Mouse (Mus musculus): ENCODE data around the gene Cenpp. TPM values are rescaled to one million over a fixed set of nuclear protein-coding genes. Genes with fewer than 3 reads are reported as not detected.

Cenpp gene
- polyA plus RNA-seq, 1 experiment from 2014 or later, result 26.1 TPM

GRCm38 (mm10) chr13:49472676-49473005 lies 179.9 kb downstream of the Cenpp start:
- WGBS, result 87% methylated on average over 6 of the region's 6 CpGs
- H3K4me1 ChIP-seq (replicated peaks), result peaks cover 11% of the 10 kb centered on the region
- H3K27ac ChIP-seq, result no peak overlapping the region
- no peak for ATAC-seq (replicated peaks; ENCODE audit: insufficient number of reproducible peaks, insufficient read depth, low FRiP score, low read depth)
- no peaks in the 10 kb centered on the region for H3K9me3 ChIP-seq (replicated peaks)
- no peak overlapping the region for H3K9ac ChIP-seq
- H3K4me3 ChIP-seq, result no peak overlapping the region
- no peaks in the 10 kb centered on the region for H3K36me3 ChIP-seq
- no peaks in the 10 kb centered on the region for H3K27me3 ChIP-seq
- H3K4me2 ChIP-seq, result no peak overlapping the region

- ATAC-seq (replicated peaks; ENCODE audit: insufficient number of reproducible peaks, insufficient read depth, low FRiP score, low read depth), result no peak
- Histone ChIP-seq H3K9me3 (replicated peaks) (no peaks in the 10 kb centered on the region), H3K4me1 (replicated peaks) (peaks cover 11% of the 10 kb centered on the region), H3K4me3 (no peak overlapping the region), H3K9ac (no peak overlapping the region), H3K27ac (no peak overlapping the region), H3K4me2 (no peak overlapping the region), H3K36me3 (no peaks in the 10 kb centered on the region), H3K27me3 (no peaks in the 10 kb centered on the region)
- 58% methylated on average over 4 of the region's 4 CpGs for WGBS
Measured at GRCm38 (mm10) chr13:49471981-49472675, 180.5 kb downstream of the Cenpp start.

DNA sequence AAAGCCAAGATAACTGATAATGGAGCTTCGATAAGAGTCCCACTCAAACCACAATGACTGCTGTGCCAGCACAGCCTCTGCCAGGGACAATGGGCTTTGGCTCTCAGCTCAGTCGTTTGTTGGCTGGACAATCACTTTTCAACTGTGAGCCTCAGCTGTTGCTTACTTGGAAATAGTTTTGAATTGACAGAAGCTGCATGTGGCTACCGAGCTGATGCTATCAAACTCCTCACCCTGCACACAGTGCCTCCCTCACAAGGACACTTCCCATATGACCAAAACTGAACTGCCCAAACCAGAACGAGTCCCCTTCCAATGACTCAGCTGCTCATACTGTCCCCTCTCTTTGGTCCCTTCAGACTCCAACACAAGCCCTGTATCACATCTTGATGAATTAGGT lies 181.8 kb downstream of the Cenpp start:
- no peaks in the 10 kb centered on the region for H3K9me3 ChIP-seq (replicated peaks)
- ATAC-seq (replicated peaks; ENCODE audit: insufficient number of reproducible peaks, insufficient read depth, low FRiP score, low read depth), result no peak
- no peaks in the 10 kb centered on the region for H3K27me3 ChIP-seq
- H3K4me3 ChIP-seq, result no peak overlapping the region
- WGBS, result 52% methylated on average over 4 of the region's 4 CpGs
- no peaks in the 10 kb centered on the region for H3K36me3 ChIP-seq
- peaks cover 11% of the 10 kb centered on the region for H3K4me1 ChIP-seq (replicated peaks)
- no peak overlapping the region for H3K4me2 ChIP-seq
- H3K27ac ChIP-seq, result no peak overlapping the region
- no peak overlapping the region for H3K9ac ChIP-seq

DNA sequence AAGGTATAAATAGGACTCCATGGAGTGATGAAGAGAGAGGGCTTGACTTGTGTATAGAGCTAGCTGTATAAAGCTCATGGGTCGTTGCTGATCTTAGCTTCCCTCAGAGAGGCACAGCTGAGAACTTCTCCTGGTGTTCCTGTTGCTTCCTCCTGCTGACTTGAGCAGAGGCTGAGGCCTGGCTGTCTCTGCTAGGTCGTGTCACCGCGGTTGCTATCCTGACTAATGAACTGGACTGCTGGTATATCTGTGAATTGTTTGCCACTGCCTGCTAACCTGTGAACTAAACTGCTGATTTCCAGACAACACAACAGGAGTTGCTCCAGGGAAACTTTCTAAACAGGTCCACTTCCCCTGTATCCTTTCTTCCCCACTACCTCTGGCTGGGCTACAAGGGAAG lies 182.3 kb downstream of the Cenpp start:
- peaks cover 11% of the 10 kb centered on the region for H3K4me1 ChIP-seq (replicated peaks)
- no peak for ATAC-seq (replicated peaks; ENCODE audit: insufficient number of reproducible peaks, insufficient read depth, low FRiP score, low read depth)
- H3K9me3 ChIP-seq (replicated peaks), result no peaks in the 10 kb centered on the region
- no peak overlapping the region for H3K4me2 ChIP-seq
- H3K36me3 ChIP-seq, result no peaks in the 10 kb centered on the region
- no peak overlapping the region for H3K9ac ChIP-seq
- H3K4me3 ChIP-seq, result no peak overlapping the region
- no peaks in the 10 kb centered on the region for H3K27me3 ChIP-seq
- H3K27ac ChIP-seq, result no peak overlapping the region
- WGBS, result 70% methylated on average over 4 of the region's 4 CpGs

DNA sequence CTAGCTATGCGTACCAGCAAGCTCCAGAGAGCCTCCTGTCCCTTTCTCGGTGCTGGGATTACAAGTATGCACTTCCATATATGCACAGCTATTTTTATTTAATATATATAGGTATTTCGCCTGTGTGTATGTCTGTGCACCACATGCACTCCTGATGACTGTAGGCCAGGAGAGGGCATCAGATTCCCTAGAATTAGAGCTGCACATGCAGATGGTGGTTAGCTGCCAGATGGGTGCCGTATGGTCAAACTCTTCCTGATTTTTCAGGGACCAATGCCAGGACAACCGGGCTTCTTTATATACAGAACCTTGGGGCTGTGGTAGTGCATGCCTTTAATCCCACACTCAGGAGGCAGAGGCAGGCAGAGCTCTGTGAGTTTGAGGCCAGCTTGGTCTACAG lies 183.6 kb downstream of the Cenpp start:
- no peak for ATAC-seq (replicated peaks; ENCODE audit: insufficient number of reproducible peaks, insufficient read depth, low FRiP score, low read depth)

GRCm38 (mm10) chr13:49467585-49467984 lies 185.0 kb downstream of the Cenpp start:
- H3K36me3 ChIP-seq, result 0 out of 2 replicates have a peak, but pooled peaks cover 6% of the 10 kb centered on the region
- no peak for ATAC-seq (replicated peaks; ENCODE audit: insufficient number of reproducible peaks, insufficient read depth, low FRiP score, low read depth)
- H3K27ac ChIP-seq, result no peak overlapping the region
- H3K4me3 ChIP-seq, result no peak overlapping the region
- H3K27me3 ChIP-seq, result no peaks in the 10 kb centered on the region
- H3K9me3 ChIP-seq (replicated peaks), result no peaks in the 10 kb centered on the region
- 70% methylated on average over 2 of the region's 2 CpGs for WGBS
- H3K4me2 ChIP-seq, result no peak overlapping the region
- H3K9ac ChIP-seq, result no peak overlapping the region
- H3K4me1 ChIP-seq (replicated peaks), result peaks cover 11% of the 10 kb centered on the region

More for the DNA sequence above, 183.6 kb downstream of the Cenpp start:
- WGBS, result 87% methylated on average over 5 of the region's 5 CpGs
- Histone ChIP-seq H3K4me1 (replicated peaks) (peaks cover 11% of the 10 kb centered on the region), H3K27ac (no peak overlapping the region), H3K4me2 (no peak overlapping the region), H3K9ac (no peak overlapping the region), H3K36me3 (0 out of 2 replicates have a peak, but pooled peaks cover 6% of the 10 kb centered on the region), H3K27me3 (no peaks in the 10 kb centered on the region), H3K4me3 (no peak overlapping the region), H3K9me3 (replicated peaks) (no peaks in the 10 kb centered on the region)

DNA sequence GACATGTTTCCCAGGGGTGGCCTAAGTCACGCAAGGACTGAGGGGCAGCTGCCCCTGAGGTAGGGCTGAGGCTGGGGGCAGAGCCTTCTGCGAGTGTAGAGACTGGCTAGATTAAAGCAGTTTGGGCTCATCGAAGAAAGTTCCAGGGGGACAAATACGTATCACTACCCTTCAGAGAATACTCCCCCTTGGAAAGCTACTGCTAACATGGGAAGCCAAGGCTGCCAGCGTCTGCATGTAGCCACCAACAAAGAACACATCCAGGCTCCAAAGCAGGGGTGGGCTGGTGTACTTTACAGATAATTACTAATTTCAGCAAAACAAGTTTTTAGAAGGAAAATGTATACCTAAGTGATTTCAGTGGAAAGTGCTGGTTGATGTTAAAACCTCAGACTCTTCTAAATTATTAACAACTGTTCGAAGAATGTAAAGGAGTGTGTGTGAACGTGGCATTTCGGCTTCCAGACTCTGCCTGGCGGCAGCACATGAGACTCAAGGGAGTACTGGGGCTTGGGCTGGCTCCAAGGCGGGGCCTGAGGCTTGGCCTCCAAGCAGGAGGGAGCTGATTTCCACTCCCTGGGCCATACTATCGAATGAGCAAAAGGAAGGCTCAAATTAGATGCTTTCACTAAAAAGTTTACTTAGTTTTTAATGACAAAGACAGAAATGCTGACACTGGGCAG lies 186.1 kb downstream of the Cenpp start:
- Histone ChIP-seq H3K9ac (no peak overlapping the region), H3K9me3 (replicated peaks) (no peaks in the 10 kb centered on the region), H3K27ac (peak overlapping the region; percentile 64), H3K4me3 (no peak overlapping the region), H3K4me2 (no peak overlapping the region), H3K36me3 (0 out of 2 replicates have a peak, but pooled peaks cover 13% of the 10 kb centered on the region), H3K4me1 (replicated peaks) (peaks cover 11% of the 10 kb centered on the region), H3K27me3 (no peaks in the 10 kb centered on the region)
- 68% methylated on average over 11 of the region's 11 CpGs for WGBS
- peak; percentile 71; the same call in 1 of the 2 replicates for ATAC-seq (replicated peaks; ENCODE audit: insufficient number of reproducible peaks, insufficient read depth, low FRiP score, low read depth)

GRCm38 (mm10) chr13:49465875-49466274 lies 186.7 kb downstream of the Cenpp start:
- H3K9me3 ChIP-seq (replicated peaks), result no peaks in the 10 kb centered on the region
- no peaks in the 10 kb centered on the region for H3K27me3 ChIP-seq
- H3K4me1 ChIP-seq (replicated peaks), result peaks cover 8% of the 10 kb centered on the region
- H3K4me3 ChIP-seq, result no peak overlapping the region
- 0 out of 2 replicates have a peak, but pooled peaks cover 13% of the 10 kb centered on the region for H3K36me3 ChIP-seq
- H3K9ac ChIP-seq, result no peak overlapping the region
- whole genome bisulfite sequencing, result 85% methylated on average over 4 of the region's 4 CpGs
- no peak for ATAC-seq (replicated peaks; ENCODE audit: insufficient number of reproducible peaks, insufficient read depth, low FRiP score, low read depth)
- no peak overlapping the region; the same call in 1 of the 2 replicates for H3K27ac ChIP-seq
- H3K4me2 ChIP-seq, result no peak overlapping the region

DNA sequence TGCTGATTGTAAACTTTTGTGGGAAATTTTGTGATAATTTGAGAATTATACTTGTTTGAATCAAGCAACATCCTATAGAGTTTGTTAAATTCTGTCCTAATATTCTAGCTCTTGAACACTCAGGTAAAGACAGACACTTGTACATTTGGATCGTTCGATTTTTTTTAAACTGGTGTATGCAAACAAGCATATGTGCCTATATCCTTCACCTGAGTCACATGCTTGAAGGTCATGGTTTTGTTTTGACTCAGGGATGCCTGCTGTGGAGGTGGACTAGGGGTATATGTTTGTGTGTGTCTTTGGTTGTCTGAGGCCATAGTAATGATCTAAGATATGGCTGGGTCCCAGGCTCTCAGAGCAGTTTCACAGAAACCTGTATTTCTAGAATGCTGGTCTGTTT lies 189.7 kb downstream of the Cenpp start:
- no peak overlapping the region for H3K4me3 ChIP-seq
- H3K9me3 ChIP-seq (replicated peaks), result no peaks in the 10 kb centered on the region
- no peak overlapping the region for H3K27ac ChIP-seq
- H3K27me3 ChIP-seq, result no peaks in the 10 kb centered on the region
- WGBS, result 99% methylated on average over 2 of the region's 2 CpGs
- H3K4me2 ChIP-seq, result no peak overlapping the region
- 0 out of 2 replicates have a peak, but pooled peaks cover 13% of the 10 kb centered on the region for H3K36me3 ChIP-seq
- no peak overlapping the region for H3K9ac ChIP-seq
- no peak for ATAC-seq (replicated peaks; ENCODE audit: insufficient number of reproducible peaks, insufficient read depth, low FRiP score, low read depth)
- H3K4me1 ChIP-seq (replicated peaks), result peaks cover 2% of the 10 kb centered on the region; the same call in 1 of the 2 replicates

GRCm38 (mm10) chr13:49461458-49462132 lies 191.0 kb downstream of the Cenpp start:
- Histone ChIP-seq H3K27ac (peak overlapping the region; percentile 8; the same call in 1 of the 2 replicates), H3K27me3 (no peaks in the 10 kb centered on the region), H3K4me2 (no peak overlapping the region), H3K4me3 (no peak overlapping the region), H3K9ac (no peak overlapping the region), H3K36me3 (0 out of 2 replicates have a peak, but pooled peaks cover 17% of the 10 kb centered on the region), H3K9me3 (replicated peaks) (no peaks in the 10 kb centered on the region), H3K4me1 (replicated peaks) (peaks cover 2% of the 10 kb centered on the region; the same call in 1 of the 2 replicates)
- WGBS, result 80% methylated on average over 15 of the region's 15 CpGs
- no peak for ATAC-seq (replicated peaks; ENCODE audit: insufficient number of reproducible peaks, insufficient read depth, low FRiP score, low read depth)

DNA sequence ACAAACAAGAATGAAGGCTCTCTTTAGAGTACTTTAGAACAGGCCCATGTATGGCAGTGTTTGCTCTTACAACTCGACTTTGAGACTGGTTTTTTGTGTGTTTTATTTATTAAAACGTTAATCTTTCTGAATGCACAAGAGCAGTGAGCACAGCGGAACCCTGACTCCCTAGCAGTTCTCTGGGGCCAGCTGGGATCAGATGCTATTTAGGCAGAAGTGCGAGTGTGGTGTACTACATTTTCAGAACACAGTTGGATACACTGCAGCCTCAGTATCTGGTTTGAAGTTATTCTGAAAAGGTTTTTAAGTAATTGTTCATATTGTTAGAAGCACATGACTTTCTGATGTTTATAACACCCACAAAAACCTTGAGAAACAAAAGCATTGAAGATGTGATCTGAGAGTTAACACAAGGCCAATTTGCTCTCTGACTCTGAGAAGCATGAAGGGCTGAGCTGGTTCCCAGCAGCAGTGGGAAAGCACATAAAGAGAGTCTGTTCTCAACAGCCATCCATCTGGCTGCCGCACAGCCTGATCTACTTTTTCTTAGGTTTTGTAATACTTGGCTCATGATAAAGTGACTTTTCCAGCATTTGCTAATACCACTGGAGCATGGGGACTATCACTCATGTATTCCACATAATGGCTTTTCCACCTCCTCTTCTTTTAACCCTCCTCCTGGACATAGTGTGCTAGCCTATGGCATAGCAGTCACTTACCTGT lies 191.7 kb downstream of the Cenpp start:
- Histone ChIP-seq H3K27ac (peak overlapping the region; percentile 18; the same call in 1 of the 2 replicates), H3K36me3 (0 out of 2 replicates have a peak, but pooled peaks cover 18% of the 10 kb centered on the region)
- 78% methylated on average over 5 of the region's 5 CpGs for WGBS

More for the DNA sequence above, 191.7 kb downstream of the Cenpp start:
- ATAC-seq (replicated peaks; ENCODE audit: insufficient number of reproducible peaks, insufficient read depth, low FRiP score, low read depth), result no peak
- no peaks in the 10 kb centered on the region for H3K9me3 ChIP-seq (replicated peaks)
- no peak overlapping the region for H3K4me2 ChIP-seq
- H3K4me3 ChIP-seq, result no peak overlapping the region
- no peak overlapping the region for H3K9ac ChIP-seq
- peaks cover 2% of the 10 kb centered on the region; the same call in 1 of the 2 replicates for H3K4me1 ChIP-seq (replicated peaks)
- no peaks in the 10 kb centered on the region for H3K27me3 ChIP-seq

Measured in heart, embryonic 15.5 days (tissue).